Mouse (Mus musculus): ENCODE results near the gene Igfbp7.

Gene Igfbp7

GRCm38 (mm10) chr5:77405455-77406057 lies 2.3 kb downstream of the Igfbp7 start:
- DNase-seq (ENCODE audit: low spot score), result no peak

GRCm38 (mm10) chr5:77404941-77405340 lies 2.9 kb downstream of the Igfbp7 start:
- DNase-seq (ENCODE audit: low spot score), result no peak

DNA sequence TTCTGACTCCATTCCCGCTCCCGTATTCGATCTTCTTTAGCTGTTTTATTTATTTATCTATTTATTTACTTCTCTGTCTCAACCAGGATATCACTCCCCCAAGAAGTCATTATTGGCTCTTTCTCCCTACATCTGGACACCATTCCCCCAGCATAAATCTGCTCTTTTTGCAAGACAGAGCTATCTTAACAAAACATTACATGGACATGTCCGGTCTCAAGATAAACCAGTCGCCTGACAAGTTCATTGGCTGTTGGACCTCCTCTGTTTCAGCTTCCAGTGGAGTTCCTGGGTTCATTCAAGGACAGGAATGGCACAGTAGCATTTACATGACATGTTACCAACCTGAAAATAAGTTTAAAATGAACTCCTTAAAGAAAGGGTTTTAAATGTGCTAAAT lies 4.9 kb downstream of the Igfbp7 start:
- no peak for DNase-seq (ENCODE audit: low spot score)

GRCm38 (mm10) chr5:77402137-77402536 lies 5.7 kb downstream of the Igfbp7 start:
- DNase-seq (ENCODE audit: low spot score), result no peak

- no peak for DNase-seq (ENCODE audit: low spot score)
Observed at GRCm38 (mm10) chr5:77400823-77401222, 7.0 kb downstream of the Igfbp7 start.

GRCm38 (mm10) chr5:77400151-77400550 lies 7.7 kb downstream of the Igfbp7 start:
- DNase-seq (ENCODE audit: low spot score), result no peak

DNA sequence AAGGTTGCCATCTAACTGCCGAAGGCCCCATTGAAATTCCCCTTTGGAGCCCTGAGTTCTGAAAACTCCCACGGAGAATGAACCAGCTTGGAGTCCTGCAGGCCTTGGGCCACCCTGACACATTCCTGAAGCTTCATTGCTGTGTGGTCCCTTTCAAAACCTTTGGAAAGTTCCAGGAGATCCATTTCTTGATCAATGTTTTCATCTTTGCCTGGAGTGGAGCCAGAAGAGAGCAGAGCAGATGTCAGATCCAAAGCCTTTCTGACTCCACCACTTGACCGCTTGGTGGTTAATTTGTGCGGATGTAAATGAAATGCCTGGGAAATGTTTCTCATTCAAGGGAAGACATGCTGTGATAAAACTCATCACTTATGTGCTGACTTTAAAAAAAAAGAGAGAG lies 8.8 kb downstream of the Igfbp7 start:
- no peak for DNase-seq (ENCODE audit: low spot score)

- DNase-seq (ENCODE audit: low spot score), result no peak
Observed at GRCm38 (mm10) chr5:77398285-77399057, 9.4 kb downstream of the Igfbp7 start.

- no peak for DNase-seq (ENCODE audit: low spot score)
Observed at GRCm38 (mm10) chr5:77393990-77394618, 13.7 kb downstream of the Igfbp7 start.

- DNase-seq (ENCODE audit: low spot score), result no peak
Observed at GRCm38 (mm10) chr5:77393094-77393619, 14.7 kb downstream of the Igfbp7 start.

DNA sequence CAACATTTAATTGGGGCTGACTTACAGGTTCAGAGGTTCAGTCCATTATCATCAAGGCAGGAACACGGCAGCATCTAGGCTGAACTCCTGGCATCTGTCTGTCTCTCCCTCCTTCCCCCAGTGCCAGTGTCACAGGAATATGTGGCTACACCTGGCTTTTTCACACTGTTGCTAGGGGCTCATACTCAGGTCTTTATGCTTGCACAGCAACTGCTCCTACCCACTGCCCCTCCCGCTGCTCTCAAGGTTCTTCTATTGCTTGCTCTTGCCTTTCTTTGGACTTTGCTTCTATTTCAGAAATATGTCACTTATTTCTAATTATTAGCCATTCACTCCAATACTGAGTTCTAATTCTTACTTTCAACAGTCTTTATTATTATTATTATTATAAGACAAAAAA lies 17.6 kb downstream of the Igfbp7 start:
- no peak for DNase-seq (ENCODE audit: low spot score)

DNA sequence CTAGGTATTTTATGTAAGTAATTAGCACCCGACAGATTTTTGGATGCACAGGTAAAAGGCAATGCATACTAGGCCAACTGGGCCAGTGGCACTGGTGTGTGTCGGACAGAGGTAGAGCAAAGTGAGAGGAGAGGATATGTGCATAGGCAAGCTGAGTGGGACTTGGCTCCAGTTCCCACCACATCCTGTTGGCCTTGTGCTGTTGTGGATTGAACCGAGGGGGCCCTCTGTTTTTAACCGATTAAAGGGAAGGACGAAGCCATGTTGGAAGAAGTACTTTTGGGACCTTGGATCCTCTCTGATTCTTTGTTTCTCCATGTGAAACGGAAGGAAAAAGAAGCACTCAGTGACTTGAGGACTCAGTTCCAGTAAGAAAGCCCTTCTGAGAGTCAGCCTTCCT lies 19.5 kb downstream of the Igfbp7 start:
- DNase-seq (ENCODE audit: low spot score), result no peak

DNA sequence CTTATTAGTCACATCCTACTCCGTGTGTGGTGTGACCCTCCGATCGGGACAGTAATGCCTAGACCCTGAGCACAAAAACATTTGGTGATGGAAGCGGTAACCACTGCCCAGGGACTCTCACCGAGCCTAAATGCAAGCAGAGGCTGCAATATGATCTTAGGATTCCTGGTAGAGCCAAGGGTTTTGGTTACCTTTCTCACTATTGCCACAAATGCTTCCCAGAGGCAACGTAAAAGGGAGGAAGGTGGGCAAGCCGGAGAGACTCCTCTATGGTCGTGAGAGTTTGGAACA lies 20.5 kb downstream of the Igfbp7 start:
- no peak for DNase-seq (ENCODE audit: low spot score)

DNA sequence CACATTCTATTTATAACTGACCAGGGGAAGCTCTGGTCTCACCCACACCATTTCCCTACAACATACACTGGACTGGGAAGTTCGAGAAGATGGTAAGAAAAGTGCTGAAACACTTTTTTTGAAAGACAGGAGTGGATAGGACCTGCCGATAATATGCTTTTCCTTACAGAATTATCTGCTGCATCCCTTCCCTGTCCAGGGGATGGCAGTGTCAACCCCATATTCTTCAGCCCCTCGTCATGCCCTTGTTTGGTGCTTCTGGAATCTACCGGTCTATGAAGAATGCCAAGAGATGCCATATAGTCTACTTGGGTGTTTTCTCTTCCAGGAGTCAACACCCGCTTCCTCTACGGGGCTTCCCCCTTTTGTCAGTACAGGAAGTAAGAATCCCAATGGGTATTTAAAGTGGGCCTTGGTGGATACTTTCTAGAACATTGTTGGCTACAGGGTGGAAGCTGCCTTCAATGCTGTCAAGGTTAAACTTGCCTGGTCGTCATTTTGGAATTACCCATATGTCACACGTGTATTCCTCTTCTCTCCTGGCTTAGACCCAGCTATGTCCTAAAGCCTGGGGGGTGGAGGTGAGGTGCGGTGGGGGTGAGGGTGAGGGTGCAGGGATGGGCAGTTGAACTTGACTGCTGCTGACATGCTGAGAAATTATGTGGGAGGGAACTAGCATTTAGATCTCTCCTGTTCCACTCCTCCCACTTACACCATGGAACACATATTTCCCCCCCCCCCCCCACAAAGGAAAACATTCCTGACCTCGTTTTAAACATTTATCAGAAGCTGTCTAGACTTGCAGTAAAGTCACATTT lies 21.0 kb downstream of the Igfbp7 start:
- DNase-seq (ENCODE audit: low spot score), result no peak

DNA sequence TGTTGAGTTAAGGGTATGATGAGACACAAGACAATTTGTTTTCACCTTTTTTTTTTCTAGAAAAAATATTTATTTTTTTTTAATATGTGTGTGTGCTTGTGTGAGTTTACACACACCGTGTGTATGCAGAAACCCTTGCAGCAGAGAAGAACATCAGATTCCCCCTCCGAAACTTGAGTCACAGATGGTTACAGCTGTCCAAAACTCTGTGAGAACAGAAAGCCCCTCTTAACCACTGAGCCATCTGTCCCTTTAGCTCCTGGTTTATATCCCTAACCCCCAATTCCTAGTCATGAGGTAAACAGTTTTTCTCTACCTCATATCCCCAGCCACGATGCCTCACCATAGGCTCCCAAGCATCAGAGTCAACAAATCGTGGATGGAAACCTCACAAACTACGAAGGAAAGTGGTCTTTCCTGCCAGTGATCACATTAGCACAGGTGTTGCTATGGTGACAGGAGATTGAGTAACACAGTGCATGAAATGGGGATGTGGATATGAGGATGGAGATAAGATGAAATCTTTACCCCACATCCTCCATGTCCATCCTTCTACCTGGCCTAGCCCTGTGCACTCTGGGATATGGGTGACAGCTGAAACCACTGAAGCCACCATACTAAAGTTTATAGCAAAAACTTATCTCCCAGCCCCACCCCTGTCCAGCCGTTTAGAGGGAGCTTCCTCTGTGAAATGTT lies 21.8 kb downstream of the Igfbp7 start:
- DNase-seq (ENCODE audit: low spot score), result no peak

DNA sequence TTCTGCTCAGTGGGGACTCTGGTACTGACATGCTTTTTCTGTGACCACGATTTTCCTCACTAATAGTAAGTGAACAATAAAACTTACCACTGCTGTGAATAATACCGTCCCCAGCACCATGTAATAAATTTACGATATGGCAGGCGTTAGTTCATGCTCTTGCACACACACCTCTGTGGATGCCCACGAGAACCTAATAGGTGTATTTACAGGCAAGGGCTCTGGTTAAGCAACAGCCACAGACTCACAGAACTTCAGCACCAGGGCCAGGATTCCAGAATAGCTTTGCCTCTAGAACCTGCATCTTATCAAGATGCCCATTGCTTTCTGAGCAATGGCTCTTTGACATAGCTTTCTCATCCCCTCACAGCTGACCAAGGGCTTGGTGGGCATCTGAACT lies 22.6 kb downstream of the Igfbp7 start:
- DNase-seq (ENCODE audit: low spot score), result no peak

DNA sequence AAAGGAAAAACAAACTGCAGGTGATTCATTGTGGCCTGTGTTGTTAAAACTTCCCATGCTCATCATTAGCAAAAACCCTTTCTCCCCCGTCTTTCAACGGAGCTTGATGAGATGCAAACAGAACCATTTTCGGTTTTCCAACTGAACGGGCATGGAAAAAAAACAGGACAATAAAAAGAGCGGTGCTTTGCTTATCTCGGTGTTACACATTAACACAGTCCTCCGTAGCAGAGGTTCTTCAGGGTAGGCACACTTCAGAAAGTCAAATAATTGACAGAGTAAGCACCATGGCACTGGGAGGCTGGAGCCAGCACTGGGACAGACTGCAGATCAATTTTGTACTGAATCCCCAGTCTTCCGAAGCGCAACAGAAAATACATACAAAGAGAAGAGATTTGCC lies 23.1 kb downstream of the Igfbp7 start:
- DNase-seq (ENCODE audit: low spot score), result no peak

DNA sequence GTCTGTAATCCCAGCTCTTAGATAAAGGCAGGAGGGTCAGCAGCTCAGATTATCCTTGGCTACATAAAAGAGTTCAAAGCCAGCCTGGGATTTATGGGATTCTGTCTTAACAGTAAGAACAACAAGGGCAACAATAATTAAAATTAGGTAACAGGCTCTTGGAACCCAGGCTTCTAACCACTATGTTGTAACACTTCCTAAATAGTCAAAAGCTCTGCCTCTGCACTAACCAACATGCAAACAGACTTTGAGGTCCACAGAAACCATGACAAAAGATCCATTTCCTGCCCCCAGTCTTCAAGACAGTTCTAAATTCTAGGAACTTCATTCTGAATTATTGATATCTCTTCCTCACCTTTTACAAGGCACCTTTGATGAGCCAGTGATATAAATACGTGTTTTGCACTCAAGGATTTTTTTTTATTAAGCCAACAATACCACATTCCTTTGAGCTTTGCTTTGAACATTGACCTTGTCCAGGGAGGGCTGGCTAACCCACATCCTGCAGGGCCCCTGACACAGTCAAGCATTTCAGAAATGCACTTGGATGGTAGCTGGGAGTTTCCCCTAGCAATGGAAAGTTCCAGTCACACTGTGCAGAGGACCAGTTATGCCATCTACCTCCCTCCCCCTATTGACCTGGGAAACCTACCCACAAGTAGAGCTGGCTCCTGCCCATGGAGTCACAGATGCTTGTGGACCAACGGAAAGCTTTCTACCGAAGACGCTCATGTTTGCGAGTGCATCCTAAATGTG lies 23.9 kb downstream of the Igfbp7 start:
- DNase-seq (ENCODE audit: low spot score), result no peak

- no peak for DNase-seq (ENCODE audit: low spot score)
Observed at GRCm38 (mm10) chr5:77381686-77382085, 26.2 kb downstream of the Igfbp7 start.

DNA sequence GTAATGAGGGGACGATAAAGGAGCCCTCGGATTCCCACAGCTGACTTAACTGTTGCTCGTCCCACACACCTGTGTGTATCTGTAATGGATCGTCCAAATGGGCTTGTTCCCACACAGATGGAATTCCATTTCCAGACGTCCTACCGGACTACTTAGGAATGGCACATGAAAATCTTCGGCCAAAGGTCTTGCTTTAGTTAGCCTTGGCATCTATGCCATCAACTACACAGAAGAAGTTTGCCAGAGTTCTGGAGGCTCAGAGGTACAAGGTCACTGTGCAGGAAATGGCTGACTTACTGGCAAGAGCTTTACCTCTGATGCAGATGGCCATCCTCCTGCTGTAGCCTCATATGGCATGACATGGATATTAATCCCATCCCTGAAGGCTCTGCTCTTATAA lies 26.6 kb downstream of the Igfbp7 start:
- no peak for DNase-seq (ENCODE audit: low spot score)

GRCm38 (mm10) chr5:77380321-77380901 lies 27.4 kb downstream of the Igfbp7 start:
- DNase-seq (ENCODE audit: low spot score), result no peak
